Mouse (Mus musculus) testis, postnatal 10 days (tissue): ENCODE measurements at regions not wholly inside any gene's neighbourhood (a gene's known extent, or its start where the extent isn't known, plus 50 kb on each side); places are given as distances from the start of the nearest gene placed in this dataset.
"Not testable (repeated sequence)": the region's sequence is repeated elsewhere in the genome, so short reads cannot be mapped to it uniquely, and the experiment has no call there.

Experiments used
- DNase-seq: peaks from one replicate; pipeline ENCODE4 v3.0.0; 2021; ENCODE audit warnings: low spot score

- not testable (repeated sequence) for DNase-seq
Measured at GRCm38 (mm10) chrX:50602461-50602875, 174.2 kb upstream of the Olfr1324 start.

DNA sequence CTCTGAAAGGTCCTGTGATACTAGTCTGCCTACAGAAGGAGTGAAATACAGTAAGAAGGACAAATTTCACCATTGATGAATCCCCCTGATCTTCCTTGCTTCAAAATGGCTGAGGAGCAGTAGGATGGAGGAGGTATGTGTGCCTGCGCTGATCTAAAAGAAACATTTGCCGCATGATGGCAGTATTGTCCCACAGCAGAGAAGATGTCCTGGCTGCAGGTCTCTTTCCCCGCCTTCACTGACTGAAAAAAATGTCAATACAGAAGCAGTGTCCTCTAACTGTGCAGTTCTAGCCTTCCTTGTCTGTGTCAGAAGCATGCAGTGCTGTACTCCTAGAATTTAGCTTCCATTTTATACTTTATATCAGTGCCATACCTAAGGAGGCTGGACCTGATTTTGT lies 172.0 kb upstream of the Olfr1324 start:
- DNase-seq: not testable (repeated sequence)

DNA sequence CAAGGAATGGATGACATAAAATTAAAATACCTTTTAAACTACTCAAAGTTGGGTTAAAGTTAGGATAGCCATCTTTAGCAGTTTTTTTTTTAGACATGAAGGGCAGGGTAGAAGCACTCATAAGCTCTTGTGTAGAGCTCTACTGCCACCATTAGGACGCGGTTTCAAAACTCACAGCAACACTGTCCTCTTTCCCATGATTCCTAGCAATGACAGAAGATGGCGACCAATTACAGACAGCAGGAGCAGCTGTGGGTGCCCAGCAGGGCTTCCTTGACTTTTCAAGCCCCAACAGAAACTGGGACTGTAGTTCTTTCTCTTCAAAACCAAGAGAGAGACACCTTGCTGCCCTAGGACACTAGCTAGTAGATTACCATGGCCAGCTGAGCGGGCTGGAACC lies 171.5 kb upstream of the Olfr1324 start:
- DNase-seq: no peak

- DNase-seq: not testable (repeated sequence)
Measured at GRCm38 (mm10) chrX:50597626-50598025, 169.3 kb upstream of the Olfr1324 start.

GRCm38 (mm10) chrX:50597105-50597504 lies 168.8 kb upstream of the Olfr1324 start:
- no peak for DNase-seq

DNA sequence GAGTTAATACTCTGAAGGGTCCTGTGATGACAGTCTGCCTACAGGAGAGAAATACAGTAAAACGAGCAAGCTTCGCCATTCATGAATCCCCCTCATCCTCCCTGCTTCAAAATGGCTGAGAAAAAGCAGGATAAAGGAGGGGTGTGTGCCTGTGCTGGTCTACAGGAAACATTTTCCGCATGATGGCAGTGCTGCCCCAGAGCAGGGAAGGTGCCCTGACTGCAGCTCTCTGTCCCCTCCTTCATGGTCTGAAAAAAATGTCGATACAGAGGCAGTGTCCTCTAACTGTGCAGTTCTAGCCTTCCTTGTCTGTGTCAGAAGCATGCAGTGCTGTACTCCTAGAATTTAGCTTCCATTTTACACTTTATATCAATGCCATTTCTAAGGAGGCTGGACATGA lies 166.7 kb upstream of the Olfr1324 start:
- DNase-seq: not testable (repeated sequence)

DNA sequence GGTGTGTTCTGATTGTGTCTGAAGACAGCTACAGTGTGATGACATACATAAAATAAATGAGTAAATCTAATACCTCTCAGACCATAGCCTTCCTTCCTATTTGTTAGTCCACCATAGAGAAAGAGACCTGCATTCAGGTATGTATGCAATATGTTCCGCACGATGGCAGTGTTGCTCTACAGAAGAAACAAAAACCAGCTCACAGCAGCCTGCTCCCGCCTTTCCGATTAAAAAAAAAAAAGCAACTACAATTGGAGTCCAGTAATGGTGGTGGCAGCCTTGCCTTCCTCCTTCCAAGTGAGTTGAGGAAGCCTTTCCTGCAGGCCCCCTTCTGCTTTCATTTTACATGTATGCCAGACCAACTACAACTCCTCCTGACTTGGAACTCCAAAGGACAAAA lies 163.2 kb upstream of the Olfr1324 start:
- no peak for DNase-seq

- no peak for DNase-seq
Measured at GRCm38 (mm10) chrX:50590673-50591341, 162.5 kb upstream of the Olfr1324 start.

- no peak for DNase-seq
Measured at GRCm38 (mm10) chrX:50588892-50589291, 160.6 kb upstream of the Olfr1324 start.

DNA sequence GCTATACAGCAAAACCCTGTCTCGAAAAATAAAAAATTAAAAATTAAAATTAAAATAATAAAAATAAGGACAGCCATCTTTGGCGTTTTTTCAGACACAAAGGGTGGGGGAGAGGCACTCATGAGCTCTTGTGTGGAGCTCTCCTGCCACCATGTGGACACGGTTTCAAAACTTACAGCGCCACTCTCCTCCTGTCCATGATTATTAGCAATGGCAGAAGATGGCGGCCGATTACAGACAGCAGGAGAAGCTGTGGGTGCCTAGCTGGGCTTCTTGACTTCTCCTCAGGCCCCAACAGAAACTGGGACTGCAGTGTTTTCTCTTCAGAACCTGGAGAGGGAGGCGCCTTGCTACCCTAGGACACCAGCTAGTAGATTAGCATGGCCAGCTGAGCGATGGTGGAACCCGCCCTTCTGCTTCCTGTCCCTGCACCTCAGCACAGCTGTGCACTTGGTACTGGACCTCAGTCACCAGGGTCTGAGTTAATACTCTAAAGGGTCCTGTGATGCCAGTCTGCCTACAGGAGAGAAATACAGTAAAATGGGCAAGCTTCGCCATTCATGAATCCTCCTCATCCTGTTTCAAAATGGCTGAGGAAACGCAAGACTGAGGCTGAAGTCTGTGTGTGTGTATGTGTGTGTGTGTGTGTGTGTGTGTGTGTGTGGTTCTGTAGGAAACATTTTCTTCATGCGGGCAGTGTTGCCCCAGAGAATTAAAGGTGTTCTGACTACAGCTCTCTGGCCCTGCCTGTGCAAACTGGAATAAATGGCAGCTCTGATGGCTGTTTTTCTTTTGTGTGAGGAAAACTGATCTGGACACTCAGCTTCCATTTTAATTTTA lies 155.7 kb upstream of the Olfr1324 start:
- no peak for DNase-seq

DNA sequence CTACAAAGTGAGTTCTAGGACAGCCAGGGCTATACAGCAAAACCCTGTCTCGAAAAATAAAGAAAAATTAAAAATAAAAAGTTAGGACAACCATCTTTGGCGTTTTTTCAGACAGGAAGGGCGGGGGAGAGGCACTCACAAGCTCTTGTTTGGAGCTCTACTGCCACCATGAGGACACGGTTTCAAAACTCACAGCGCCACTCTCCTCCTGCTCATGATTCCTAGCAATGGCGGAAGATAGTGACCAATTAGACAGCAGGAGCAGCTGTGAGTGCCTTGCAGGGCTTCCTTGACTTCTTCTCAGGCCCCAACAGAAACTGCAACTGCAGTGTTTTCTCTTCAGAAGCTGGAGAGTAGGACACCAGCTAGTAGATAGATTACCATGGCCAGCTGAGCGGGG lies 151.9 kb upstream of the Olfr1324 start:
- DNase-seq: no peak

DNA sequence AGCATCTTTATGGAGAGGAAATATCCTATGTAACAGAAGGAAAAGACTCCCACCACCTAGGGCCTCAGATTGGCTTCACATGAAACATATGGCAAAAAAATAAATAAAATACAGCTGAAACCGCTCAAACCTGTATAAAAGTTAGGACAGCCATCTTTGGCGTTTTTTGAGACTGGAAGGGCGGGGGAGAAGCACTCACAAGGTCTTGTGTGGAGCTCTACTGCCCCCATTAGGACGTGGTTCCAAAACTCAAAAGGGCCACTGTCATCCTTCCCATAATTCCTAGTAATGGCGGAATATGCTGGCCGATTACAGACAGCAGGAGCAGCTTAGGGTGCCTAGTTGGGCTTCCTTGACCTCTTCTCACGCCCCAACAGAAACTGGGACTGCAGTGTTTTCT lies 148.5 kb upstream of the Olfr1324 start:
- DNase-seq: no peak

DNA sequence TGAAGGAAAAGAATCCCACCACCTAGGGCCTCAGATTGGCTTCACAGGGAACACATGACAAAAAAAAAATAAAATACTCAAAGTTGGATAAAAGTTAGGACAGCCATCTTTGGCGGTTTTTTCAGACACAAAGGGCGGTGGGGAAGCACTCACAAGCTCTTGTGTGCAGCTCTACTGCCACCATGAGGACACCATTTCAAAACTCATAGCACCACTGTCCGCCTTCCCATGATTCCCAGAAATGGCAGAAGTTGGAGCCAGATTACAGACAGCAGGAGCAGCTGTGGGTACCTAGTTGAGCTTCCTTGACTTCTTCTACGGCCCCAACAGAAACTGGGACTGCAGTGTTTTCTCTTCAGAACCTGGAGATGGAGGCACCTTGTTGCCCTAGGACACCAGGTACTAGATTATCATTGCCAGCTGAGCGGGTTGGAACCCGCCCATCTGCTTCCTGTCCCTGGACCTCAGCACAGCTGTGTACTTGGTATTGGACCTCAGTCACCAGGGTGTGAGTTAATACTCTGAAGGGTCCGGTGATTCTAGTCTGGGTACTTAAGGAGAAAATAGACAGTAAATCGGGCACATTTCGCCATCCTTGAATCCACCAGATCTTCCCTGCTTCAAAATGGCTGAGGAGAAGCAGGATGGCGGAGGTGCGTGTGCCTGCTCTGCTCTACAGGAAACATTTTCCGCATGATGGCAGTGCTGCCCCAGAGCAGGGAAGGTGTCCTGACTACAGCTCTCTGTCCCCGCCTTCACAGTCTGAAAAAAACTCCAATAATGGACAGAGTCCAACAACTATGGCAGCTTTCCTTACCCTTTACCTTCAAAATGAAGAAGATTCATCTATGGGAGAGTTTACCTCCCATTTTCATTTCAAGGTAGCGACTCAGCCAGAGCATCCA lies 144.1 kb upstream of the Olfr1324 start:
- DNase-seq: peak; percentile 37

GRCm38 (mm10) chrX:50569087-50569486 lies 140.8 kb upstream of the Olfr1324 start:
- DNase-seq: no peak

GRCm38 (mm10) chrX:50566345-50566744 lies 138.0 kb upstream of the Olfr1324 start:
- DNase-seq: no peak

GRCm38 (mm10) chrX:50565031-50565430 lies 136.7 kb upstream of the Olfr1324 start:
- not testable (repeated sequence) for DNase-seq

DNA sequence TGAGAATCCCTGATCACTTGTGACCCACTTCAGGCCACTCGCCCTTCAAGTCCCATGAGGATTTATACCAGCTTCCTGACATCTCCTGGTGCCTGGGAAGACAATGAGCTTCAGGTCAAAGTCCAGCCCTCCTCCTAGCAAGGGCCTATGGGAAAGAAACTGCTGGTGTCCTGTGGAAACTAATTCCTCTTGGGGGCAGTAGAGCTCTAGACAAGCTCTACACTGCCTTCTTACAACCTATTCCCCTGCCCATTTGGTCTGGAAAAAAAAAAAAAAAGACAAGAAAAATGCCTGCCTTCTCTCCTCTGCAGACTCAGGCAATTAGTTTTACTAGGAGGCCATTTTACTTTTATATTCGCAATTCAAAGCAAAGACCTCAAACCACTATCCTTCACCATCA lies 132.6 kb upstream of the Olfr1324 start:
- no peak for DNase-seq

DNA sequence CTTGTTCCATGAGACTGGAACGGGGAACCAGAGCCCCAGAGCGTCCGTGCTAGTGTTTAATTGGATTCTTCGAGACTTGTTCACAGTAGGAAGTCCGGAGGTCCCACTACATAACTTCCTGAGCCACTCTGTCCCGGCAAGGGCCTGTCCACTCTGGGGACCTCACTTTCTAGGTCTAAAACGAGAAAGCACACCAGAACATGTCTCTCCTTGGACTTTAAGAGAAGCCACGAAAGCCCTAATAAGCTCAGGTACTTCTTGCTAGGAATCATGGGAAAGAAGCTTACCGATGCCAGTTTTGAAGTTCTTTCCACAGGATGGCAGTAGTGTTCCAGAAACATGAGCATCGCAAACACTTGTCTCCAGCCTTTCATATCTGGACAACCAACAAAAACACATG lies 122.0 kb upstream of the Olfr1324 start:
- DNase-seq: no peak

GRCm38 (mm10) chrX:50549713-50550112 lies 121.4 kb upstream of the Olfr1324 start:
- no peak for DNase-seq

GRCm38 (mm10) chrX:50537785-50538159 lies 109.5 kb upstream of the Olfr1324 start:
- not testable (repeated sequence) for DNase-seq

DNA sequence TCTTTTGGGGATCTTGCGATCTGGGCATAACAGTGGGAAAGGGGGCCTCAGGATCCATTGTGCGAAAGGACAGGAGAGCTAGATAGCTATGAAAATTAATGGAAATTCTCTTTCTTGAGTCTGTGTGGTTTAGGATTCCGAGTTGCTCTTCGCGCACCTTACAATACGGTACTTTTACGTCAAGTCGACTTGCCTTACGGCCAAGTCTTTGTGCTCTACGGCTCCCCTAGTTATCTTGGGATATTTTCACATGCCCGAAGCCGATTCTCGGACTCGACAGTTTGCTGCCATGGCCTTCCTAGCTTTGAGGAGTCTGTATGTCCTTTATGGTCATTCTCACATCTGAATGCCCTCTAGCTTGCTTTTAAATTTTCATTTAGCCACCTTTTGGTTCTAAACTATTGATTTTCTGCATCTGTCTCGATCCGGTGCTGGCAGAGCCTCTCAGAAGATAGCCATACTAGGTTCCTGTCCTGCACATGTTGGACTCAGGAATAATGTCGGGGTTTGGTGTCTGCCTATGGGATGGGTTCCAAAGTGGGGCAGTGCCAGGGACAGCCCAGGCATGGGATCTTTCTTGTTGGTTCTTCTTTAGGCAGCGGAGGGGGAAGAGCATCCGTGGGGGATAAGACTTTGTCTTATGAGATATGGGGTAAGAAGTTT lies 109.0 kb upstream of the Olfr1324 start:
- DNase-seq: peak; percentile 79

DNA sequence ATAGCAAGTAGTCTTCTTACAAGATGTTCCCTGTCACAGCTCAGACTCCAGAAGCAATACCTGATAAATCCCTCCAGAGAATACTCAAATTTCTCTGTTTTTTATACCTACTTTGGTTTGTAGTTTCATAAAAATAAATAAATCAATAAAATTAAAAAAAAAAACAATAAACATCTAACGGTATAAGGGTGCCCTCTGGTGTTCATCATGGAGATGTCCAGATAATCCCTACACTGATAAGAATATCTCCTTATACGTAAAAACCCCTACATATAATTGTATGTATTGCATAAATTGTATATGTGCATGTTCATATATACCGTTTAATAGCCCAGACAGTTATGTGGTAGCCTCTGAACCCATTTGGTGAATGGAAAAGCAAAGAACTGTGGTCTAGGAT lies 75.7 kb upstream of the Olfr1324 start:
- DNase-seq: no peak
